Mouse (Mus musculus): ENCODE data around the gene Doc2a. TPM values are rescaled to one million over a fixed set of nuclear protein-coding genes. Genes with fewer than 3 reads are reported as not detected.
A peak's percentile ranks its signal among the peaks of the same experiment; 100 is the strongest.

The Doc2a gene
- total and polyA plus RNA-seq, 3 experiments: not detected

DNA sequence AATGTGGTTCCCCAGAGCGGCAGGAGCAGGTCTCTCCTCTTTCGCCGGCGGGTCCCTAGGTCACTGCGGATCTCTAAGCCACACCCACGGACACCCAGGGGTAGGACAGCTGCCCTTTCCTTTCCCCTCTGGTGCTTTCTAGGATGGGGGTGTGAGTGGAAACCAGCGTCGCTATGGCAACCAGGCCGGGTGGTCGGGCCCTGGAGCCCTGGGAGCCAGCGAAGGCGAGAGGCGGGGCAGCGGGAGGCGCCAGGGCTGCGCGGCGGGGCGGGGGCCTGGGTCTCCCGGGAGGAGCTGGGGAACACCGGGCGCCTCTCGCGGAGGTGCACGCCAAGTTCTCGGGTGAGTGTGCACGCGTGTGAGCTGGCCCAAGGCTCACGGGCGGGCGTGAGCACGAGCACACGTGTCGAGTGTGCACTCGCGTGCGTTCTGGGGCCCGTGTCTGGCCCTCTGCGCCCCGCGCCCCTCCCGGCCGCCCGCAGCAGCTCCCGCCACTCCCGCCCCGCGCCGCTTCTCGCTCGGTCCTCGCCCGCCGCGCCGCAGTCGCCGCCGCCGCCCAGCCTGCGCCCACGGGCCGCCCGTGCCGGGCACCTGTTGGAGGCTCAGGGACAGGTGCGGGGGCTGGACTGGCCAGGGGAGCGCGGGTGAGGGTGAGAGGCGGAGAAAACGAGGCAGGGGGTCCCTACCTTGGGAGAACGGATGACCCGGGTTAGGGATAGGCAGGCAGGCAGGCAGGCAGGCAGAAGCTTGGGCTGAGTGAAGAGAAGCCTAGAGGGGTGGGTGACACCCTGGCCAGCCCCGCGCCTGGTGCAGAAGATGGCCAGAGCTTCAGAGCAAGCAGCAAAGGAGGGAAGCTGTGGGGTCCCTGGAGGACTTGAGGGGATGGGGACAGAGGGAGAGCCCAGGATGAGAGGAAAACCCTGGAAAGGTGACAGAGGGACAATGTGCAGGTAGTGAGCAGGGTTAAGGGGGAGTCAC lies 494 bp downstream of the Doc2a start:
- Histone ChIP-seq H3K27me3 (ENCODE audit: control insufficient read depth, insufficient read depth, low read length) (peaks cover 14% of the 10 kb centered on the region), H3K4me3 (peak overlapping the region; percentile 51), H3K79me2 (replicated peaks; ENCODE audit: control insufficient read depth, insufficient read depth, low read length) (no peaks in the 10 kb centered on the region), H3K27ac (no peak overlapping the region), H3K4me1 (ENCODE audit: control insufficient read depth, insufficient read depth, low read length) (no peaks in the 10 kb centered on the region), H3K9ac (ENCODE audit: low read depth, low read length) (peak overlapping the region; percentile 34; the same call in 1 of the 2 replicates), H3K36me3 (ENCODE audit: control insufficient read depth, insufficient read depth, low read length) (no peaks in the 10 kb centered on the region)
- WGBS: 2% methylated on average over 69 of the region's 74 CpGs
- TF ChIP-seq POLR2A (IDR thresholded peaks at IDR 0.05; ENCODE audit: insufficient read depth, low read depth, low read length): no peak
- intact Hi-C loops (cut with DNase I): loop anchor here (1.0 kb wide), 1 partner anchor 18 kb away; no protein-coding TSS in a partner anchor
- DNase-seq: peak in 1 of 2 experiments; percentile 27

DNA sequence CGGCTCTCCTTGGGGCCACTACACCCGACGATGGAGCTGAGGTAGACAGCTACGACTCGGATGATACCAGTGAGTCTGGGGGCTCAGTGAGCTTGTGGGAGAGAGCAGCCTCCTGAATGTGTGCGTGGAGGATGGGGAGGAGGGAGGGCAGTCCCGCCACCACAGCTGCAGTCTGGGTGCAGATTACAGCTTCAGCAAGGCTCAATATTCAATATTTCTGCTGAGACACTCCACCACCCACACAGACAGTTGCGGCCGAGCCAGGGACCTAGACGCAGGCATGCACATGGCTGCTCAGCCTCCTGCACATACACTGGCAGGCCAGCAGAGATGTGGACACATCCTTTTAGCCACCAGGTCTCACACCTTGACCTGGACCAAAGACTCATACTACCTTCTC lies 1.6 kb downstream of the Doc2a start:
- Histone ChIP-seq H3K27ac (no peak overlapping the region), H3K9ac (ENCODE audit: low read depth, low read length) (no peak overlapping the region), H3K4me1 (ENCODE audit: control insufficient read depth, insufficient read depth, low read length) (no peaks in the 10 kb centered on the region), H3K79me2 (replicated peaks; ENCODE audit: control insufficient read depth, insufficient read depth, low read length) (no peaks in the 10 kb centered on the region), H3K36me3 (ENCODE audit: control insufficient read depth, insufficient read depth, low read length) (no peaks in the 10 kb centered on the region), H3K27me3 (ENCODE audit: control insufficient read depth, insufficient read depth, low read length) (peaks cover 14% of the 10 kb centered on the region), H3K4me3 (no peak overlapping the region)
- intact Hi-C loops (cut with DNase I): loop anchor here (1.0 kb wide), 1 partner anchor 19 kb away; no protein-coding TSS in a partner anchor
- no peak for DNase-seq
- WGBS: 33% methylated on average over 10 of the region's 10 CpGs
- TF ChIP-seq CTCF (IDR thresholded peaks at IDR 0.05) (no peak), POLR2A (IDR thresholded peaks at IDR 0.05; ENCODE audit: insufficient read depth, low read depth, low read length) (no peak), EP300 (IDR thresholded peaks at IDR 0.05; ENCODE audit: insufficient read depth, low read depth, low read length) (no peak)

GRCm38 (mm10) chr7:126850161-126850560 lies 2.9 kb downstream of the Doc2a start:
- WGBS: 63% methylated on average over 6 of the region's 6 CpGs

DNA sequence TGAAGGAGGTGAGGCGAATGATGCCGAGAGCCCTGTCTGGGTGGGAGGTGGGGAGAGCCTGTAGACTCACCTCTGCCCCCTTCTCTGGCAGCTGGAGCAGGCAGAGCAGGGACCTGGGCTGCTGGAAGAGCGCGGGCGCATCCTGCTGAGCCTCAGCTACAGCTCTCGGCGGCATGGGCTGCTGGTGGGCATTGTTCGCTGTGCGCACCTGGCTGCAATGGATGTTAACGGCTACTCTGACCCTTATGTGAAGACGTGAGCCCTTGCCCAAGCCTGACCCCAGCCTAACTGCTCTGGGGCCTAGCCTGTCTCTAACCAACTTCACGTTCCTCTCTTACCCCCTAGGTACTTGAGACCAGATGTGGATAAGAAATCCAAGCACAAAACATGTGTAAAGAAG lies 4.0 kb downstream of the Doc2a start:
- Histone ChIP-seq H3K4me1 (ENCODE audit: control insufficient read depth, insufficient read depth, low read length) (no peaks in the 10 kb centered on the region), H3K27ac (no peak overlapping the region), H3K27me3 (ENCODE audit: control insufficient read depth, insufficient read depth, low read length) (peaks cover 14% of the 10 kb centered on the region), H3K4me3 (no peak overlapping the region), H3K79me2 (replicated peaks; ENCODE audit: control insufficient read depth, insufficient read depth, low read length) (no peaks in the 10 kb centered on the region), H3K36me3 (ENCODE audit: control insufficient read depth, insufficient read depth, low read length) (no peaks in the 10 kb centered on the region), H3K9ac (ENCODE audit: low read depth, low read length) (no peak overlapping the region)
- intact Hi-C loops (cut with DNase I): no loop called here
- no peak for DNase-seq
- TF ChIP-seq CTCF (IDR thresholded peaks at IDR 0.05) (no peak), EP300 (IDR thresholded peaks at IDR 0.05; ENCODE audit: insufficient read depth, low read depth, low read length) (no peak)
- WGBS: 54% methylated on average over 12 of the region's 12 CpGs

More at GRCm38 (mm10) chr7:126850161-126850560, 2.9 kb downstream of the Doc2a start:
- intact Hi-C loops (cut with DNase I): no loop called here
- TF ChIP-seq POLR2A (IDR thresholded peaks at IDR 0.05; ENCODE audit: insufficient read depth, low read depth, low read length) (no peak), EP300 (IDR thresholded peaks at IDR 0.05; ENCODE audit: insufficient read depth, low read depth, low read length) (no peak)
- peaks cover 14% of the 10 kb centered on the region for H3K27me3 ChIP-seq (ENCODE audit: control insufficient read depth, insufficient read depth, low read length)
- H3K36me3 ChIP-seq (ENCODE audit: control insufficient read depth, insufficient read depth, low read length): no peaks in the 10 kb centered on the region
- no peak overlapping the region for H3K9ac ChIP-seq (ENCODE audit: low read depth, low read length)
- no peak overlapping the region for H3K4me3 ChIP-seq
- no peak for DNase-seq
- H3K79me2 ChIP-seq (replicated peaks; ENCODE audit: control insufficient read depth, insufficient read depth, low read length): no peaks in the 10 kb centered on the region
- no peaks in the 10 kb centered on the region for H3K4me1 ChIP-seq (ENCODE audit: control insufficient read depth, insufficient read depth, low read length)
- H3K27ac ChIP-seq: no peak overlapping the region

DNA sequence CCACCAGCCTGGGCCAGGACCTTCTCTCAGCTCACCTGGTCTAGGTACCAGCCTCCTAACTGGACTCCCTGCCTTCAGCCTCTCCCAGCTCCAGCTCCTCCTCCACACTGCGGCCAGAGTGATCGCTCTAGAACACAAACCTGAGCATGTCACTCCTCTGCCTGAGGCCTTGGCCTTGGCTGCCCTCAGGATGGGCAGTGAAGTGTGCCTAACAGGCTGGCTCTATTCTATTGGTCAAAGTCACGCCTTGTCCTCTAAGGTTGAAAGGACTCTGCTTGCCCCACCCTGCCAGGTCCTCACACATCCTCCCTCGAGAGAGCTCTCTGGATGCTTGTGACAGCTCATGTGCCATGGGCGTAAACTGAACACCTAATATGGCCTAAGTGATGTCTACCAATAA lies 6.2 kb downstream of the Doc2a start:
- no peak overlapping the region for H3K9ac ChIP-seq (ENCODE audit: low read depth, low read length)
- no peaks in the 10 kb centered on the region for H3K79me2 ChIP-seq (replicated peaks; ENCODE audit: control insufficient read depth, insufficient read depth, low read length)
- no peak overlapping the region for H3K27ac ChIP-seq
- no peak for DNase-seq
- TF ChIP-seq CTCF (IDR thresholded peaks at IDR 0.05) (no peak), POLR2A (IDR thresholded peaks at IDR 0.05; ENCODE audit: insufficient read depth, low read depth, low read length) (no peak), EP300 (IDR thresholded peaks at IDR 0.05; ENCODE audit: insufficient read depth, low read depth, low read length) (no peak)
- WGBS: 84% methylated on average over 5 of the region's 5 CpGs
- H3K4me3 ChIP-seq: no peak overlapping the region
- no peaks in the 10 kb centered on the region for H3K36me3 ChIP-seq (ENCODE audit: control insufficient read depth, insufficient read depth, low read length)
- peaks cover 5% of the 10 kb centered on the region for H3K27me3 ChIP-seq (ENCODE audit: control insufficient read depth, insufficient read depth, low read length)
- intact Hi-C loops (cut with DNase I): no loop called here
- no peaks in the 10 kb centered on the region for H3K4me1 ChIP-seq (ENCODE audit: control insufficient read depth, insufficient read depth, low read length)

GRCm38 (mm10) chr7:126855641-126856040 lies 8.4 kb downstream of the Doc2a start:
- no peaks in the 10 kb centered on the region for H3K36me3 ChIP-seq (ENCODE audit: control insufficient read depth, insufficient read depth, low read length)
- TF ChIP-seq CTCF (IDR thresholded peaks at IDR 0.05): no peak
- TF ChIP-seq EP300 (IDR thresholded peaks at IDR 0.05; ENCODE audit: insufficient read depth, low read depth, low read length): no peak
- TF ChIP-seq POLR2A (IDR thresholded peaks at IDR 0.05; ENCODE audit: insufficient read depth, low read depth, low read length): no peak
- no peaks in the 10 kb centered on the region for H3K4me1 ChIP-seq (ENCODE audit: control insufficient read depth, insufficient read depth, low read length)
- no peak overlapping the region for H3K4me3 ChIP-seq
- no peak overlapping the region for H3K9ac ChIP-seq (ENCODE audit: low read depth, low read length)
- H3K79me2 ChIP-seq (replicated peaks; ENCODE audit: control insufficient read depth, insufficient read depth, low read length): no peaks in the 10 kb centered on the region
- intact Hi-C loops (cut with DNase I): no loop called here
- no peak overlapping the region for H3K27ac ChIP-seq
- WGBS: 87% methylated on average over 3 of the region's 3 CpGs
- DNase-seq: no peak
- no peaks in the 10 kb centered on the region for H3K27me3 ChIP-seq (ENCODE audit: control insufficient read depth, insufficient read depth, low read length)
